Mouse (Mus musculus) heart, postnatal 0 days (tissue): ENCODE data around the gene Sco2. TPM values are rescaled to one million over a fixed set of nuclear protein-coding genes. Genes with fewer than 3 reads are reported as not detected.

Experiments
- ATAC-seq: fragments of 200-750 bp; cut with Nextera tagmentation; 2 replicates; pipeline ENCODE4 v1.8.0; 2017; ENCODE audit warnings: low read depth, moderate number of reproducible peaks, moderate library complexity; ENCODE audit not compliant: insufficient read depth
- DNase-seq: peaks from one replicate; pipeline ENCODE4 v3.0.0-alpha.2; 2016; ENCODE audit warnings: low spot score
- H3K27ac ChIP-seq: fragments of 300-500 bp; sonication (generic); 2 replicates; pipeline ENCODE4 v1.5.1; 2014; ENCODE audit warnings: low read depth, mild to moderate bottlenecking
- H3K27me3 ChIP-seq: fragments of 300-500 bp; sonication (generic); 2 replicates; pipeline ENCODE4 v1.6.1; 2014; ENCODE audit warnings: low read length, mixed read lengths; ENCODE audit not compliant: control insufficient read depth, insufficient read depth
- H3K36me3 ChIP-seq: fragments of 300-500 bp; sonication (generic); replicated peaks from 2 replicates; pipeline ENCODE4 v1.6.1; 2014; ENCODE audit warnings: low read length, mixed read lengths; ENCODE audit not compliant: control insufficient read depth, insufficient read depth
- H3K4me1 ChIP-seq: fragments of 300-500 bp; sonication (generic); 2 replicates; pipeline ENCODE4 v1.6.1; 2014; ENCODE audit warnings: antibody characterized with exemption; ENCODE audit not compliant: control insufficient read depth, insufficient read depth
- H3K4me2 ChIP-seq: fragments of 300-500 bp; sonication (generic); 2 replicates; pipeline ENCODE4 v1.6.1; 2014; ENCODE audit warnings: low read depth, mild to moderate bottlenecking, low read length, moderate library complexity
- H3K4me3 ChIP-seq: fragments of 300-500 bp; sonication (generic); 2 replicates; pipeline ENCODE4 v1.5.1; 2014; ENCODE audit warnings: low read depth, low read length
- H3K9ac ChIP-seq: fragments of 300-500 bp; sonication (generic); replicated peaks from 2 replicates; pipeline ENCODE4 v1.6.1; 2014; ENCODE audit warnings: low read depth, low read length, mixed read lengths
- H3K9me3 ChIP-seq: fragments of 300-500 bp; sonication (generic); replicated peaks from 2 replicates; pipeline ENCODE4 v1.6.1; 2016; ENCODE audit warnings: low read length; ENCODE audit not compliant: control insufficient read depth
- CTCF ChIP-seq: IDR thresholded peaks from 2 replicates; pipeline ENCODE4 v1.5.1; 2016; ENCODE audit warnings: antibody characterized with exemption, control low read depth, low read depth
- EP300 ChIP-seq: IDR thresholded peaks from 2 replicates; pipeline ENCODE4 v1.6.1; 2016; ENCODE audit warnings: antibody characterized with exemption, low read depth
- WGBS: fragments of 180-500 bp; shearing (Covaris S2); extraction: QIAGEN DNeasy Blood & Tissue Kit; methylation state at CpG from one replicate; pipeline ENCODE4 v1.1.7; 2014; 5-methylcytosine and 5-hydroxymethylcytosine counted together
- polyA plus RNA-seq: library from polyadenylated mRNA; unstranded; fragments of >200 nt; fragmentation: Nextera tagmentation; extraction: Ambion mirVana; gene quantifications from 2 replicates; pipeline ENCODE4 v1.2.1, GENCODE M21; 2015
- total RNA-seq: library from RNA; depleted of rRNA; stranded (reverse); fragments of >200 nt; gene quantifications from 2 replicates; pipeline ENCODE4 v1.2.3, GENCODE M21; 2014; ENCODE audit warnings: low replicate concordance

The Sco2 gene
- total and polyA plus RNA-seq, 2 experiments from 2014 or later = 9.4 to 30.6 TPM

DNA sequence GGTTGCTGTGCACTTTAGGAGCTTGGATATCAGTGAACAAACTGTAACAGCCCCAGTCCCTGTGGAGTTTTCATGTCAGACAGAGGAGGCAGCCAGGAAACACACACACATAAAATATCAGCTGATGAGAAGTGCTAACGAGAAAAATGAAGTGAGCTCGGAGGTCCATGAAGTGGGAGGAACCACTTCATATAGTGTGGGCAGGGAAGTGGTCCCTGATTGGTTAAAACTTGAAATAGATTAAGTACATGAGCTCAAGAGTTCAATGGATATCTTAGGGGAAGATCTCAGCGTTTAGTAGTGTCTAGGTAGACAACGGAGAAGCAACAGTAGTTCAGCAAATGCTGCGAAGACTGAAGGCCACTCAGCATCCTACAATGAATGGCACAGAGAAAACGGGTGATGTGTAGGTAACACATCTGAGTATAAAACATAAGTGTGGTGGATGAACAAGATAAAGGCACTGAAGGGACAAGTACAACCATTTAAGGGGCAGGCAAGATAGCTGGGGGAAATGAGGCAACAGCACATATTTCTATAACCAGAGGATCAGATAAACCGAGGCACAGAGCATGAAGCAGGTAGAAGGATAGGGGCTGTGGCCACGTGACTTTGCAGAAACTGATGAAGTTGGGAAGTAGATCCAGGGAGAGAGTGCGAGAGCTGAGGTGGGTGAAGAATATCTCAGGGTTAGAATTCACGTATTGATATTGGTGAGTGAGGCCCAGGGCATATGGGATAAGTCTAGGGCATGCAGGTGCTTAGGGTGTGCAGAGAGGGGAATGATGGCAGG lies 31.4 kb upstream of the Sco2 start:
- no peak overlapping the region for H3K4me3 ChIP-seq
- ATAC-seq (no peak), DNase-seq (no peak)
- no peaks in the 10 kb centered on the region for H3K4me1 ChIP-seq
- H3K36me3 ChIP-seq = no peaks in the 10 kb centered on the region
- no peaks in the 10 kb centered on the region for H3K27me3 ChIP-seq
- no peak overlapping the region for H3K27ac ChIP-seq
- no peak overlapping the region for H3K9ac ChIP-seq
- TF ChIP-seq EP300 = no peak
- no peak for TF ChIP-seq CTCF
- 75% methylated on average over 10 of the region's 10 CpGs for WGBS
- H3K9me3 ChIP-seq = peaks cover 23% of the 10 kb centered on the region
- no peak overlapping the region for H3K4me2 ChIP-seq

DNA sequence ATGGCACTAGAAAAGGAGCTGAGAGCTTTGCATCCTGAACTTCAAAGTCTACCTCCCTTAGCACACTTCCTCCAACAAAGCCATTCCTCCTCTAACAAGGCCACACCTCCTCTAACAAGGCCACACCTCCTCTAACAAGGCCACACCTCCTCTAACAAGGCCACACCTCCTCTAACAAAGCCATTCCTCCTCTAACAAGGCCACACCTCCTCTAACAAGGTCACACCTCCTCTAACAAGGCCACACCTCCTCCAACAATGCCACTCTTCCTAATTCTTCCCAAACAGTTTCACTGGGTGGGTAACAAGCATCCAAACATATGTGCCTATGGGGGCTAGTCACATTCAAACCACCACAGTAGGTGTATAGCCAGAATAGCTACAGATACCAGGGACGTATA lies 28.8 kb upstream of the Sco2 start:
- no peak for TF ChIP-seq CTCF
- no peak for TF ChIP-seq EP300
- Histone ChIP-seq H3K4me1 (no peaks in the 10 kb centered on the region), H3K9ac (no peak overlapping the region), H3K27ac (no peak overlapping the region), H3K36me3 (no peaks in the 10 kb centered on the region), H3K9me3 (peaks cover 13% of the 10 kb centered on the region; the same call in 1 of the 2 replicates), H3K4me2 (no peak overlapping the region), H3K27me3 (no peaks in the 10 kb centered on the region), H3K4me3 (no peak overlapping the region)
- DNase-seq (no peak), ATAC-seq (no peak)
- 78% methylated on average over 1 of the region's 1 CpGs for WGBS

DNA sequence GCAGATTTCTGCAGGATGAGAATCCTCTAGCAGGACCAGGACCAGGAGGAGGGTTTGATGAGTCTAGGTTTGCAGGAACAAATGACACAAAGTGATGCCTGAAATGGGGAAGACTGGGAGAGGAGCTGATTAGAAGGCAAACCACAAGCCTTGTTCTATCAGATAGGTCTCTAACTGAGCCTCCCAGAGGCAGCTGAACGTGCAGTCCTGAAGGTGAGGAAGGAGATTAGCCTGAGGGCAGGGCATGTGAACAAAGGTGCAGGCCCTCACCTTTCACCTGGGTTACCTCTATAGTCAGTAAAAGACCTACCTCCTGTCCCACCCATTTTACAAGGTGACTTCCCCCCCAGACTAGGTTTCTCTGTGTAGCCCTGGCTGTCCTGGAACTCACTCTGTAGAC lies 26.1 kb upstream of the Sco2 start:
- H3K27me3 ChIP-seq = no peaks in the 10 kb centered on the region
- no peak overlapping the region for H3K4me3 ChIP-seq
- no peak overlapping the region for H3K27ac ChIP-seq
- DNase-seq = no peak
- no peaks in the 10 kb centered on the region for H3K36me3 ChIP-seq
- TF ChIP-seq EP300 (no peak), CTCF (no peak)
- H3K9ac ChIP-seq = no peak overlapping the region
- 0 out of 2 replicates have a peak, but pooled peaks cover 3% of the 10 kb centered on the region for H3K9me3 ChIP-seq
- ATAC-seq = no peak
- no peak overlapping the region for H3K4me2 ChIP-seq
- H3K4me1 ChIP-seq = no peaks in the 10 kb centered on the region
- 80% methylated on average over 1 of the region's 1 CpGs for WGBS

DNA sequence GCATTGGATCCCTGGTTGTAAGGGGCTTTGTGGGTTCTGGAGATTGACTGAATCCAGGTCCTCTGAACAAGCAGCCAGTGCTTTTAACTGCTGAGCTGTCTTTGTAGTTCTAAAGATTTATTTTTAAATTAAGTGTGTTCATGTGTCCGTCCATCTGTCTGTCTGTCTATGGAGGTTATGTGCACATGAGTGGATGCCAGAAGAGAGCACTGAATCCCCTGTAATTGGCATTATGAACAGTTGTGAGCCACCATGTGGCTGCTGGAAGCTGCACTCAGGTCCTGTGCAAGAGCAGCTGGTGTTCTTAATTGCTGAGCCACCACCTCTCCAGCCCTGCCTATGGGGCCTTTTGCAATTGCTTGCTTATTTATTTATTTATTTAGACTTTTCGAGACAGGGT lies 24.5 kb upstream of the Sco2 start:
- no peak for DNase-seq
- WGBS = 76% methylated on average over 2 of the region's 2 CpGs
- TF ChIP-seq EP300 (no peak), CTCF (no peak)

DNA sequence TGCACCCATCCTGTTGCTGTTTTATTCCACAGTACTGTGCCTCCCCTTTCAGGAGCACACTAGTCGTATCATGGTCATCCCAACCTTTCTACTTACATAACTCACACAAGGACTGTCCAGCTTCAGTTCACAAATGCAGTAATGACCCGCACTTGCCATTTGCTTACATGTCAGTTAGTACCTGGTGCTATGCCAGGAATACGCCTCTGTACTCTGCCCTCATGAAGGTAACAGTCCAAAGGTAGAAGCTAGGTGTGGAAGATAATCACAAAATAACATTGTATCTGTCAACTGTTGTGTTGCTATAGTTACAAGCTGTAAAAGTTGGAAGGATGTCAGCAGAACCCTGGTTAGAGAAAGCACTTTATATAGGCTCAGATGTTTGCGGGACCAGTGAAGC lies 23.2 kb upstream of the Sco2 start:
- Histone ChIP-seq H3K27me3 (no peaks in the 10 kb centered on the region), H3K4me1 (no peaks in the 10 kb centered on the region), H3K4me2 (no peak overlapping the region), H3K27ac (no peak overlapping the region), H3K4me3 (no peak overlapping the region), H3K9me3 (no peaks in the 10 kb centered on the region), H3K36me3 (no peaks in the 10 kb centered on the region), H3K9ac (no peak overlapping the region)
- WGBS = 81% methylated on average over 4 of the region's 4 CpGs
- ATAC-seq (no peak), DNase-seq (no peak)
- TF ChIP-seq CTCF = no peak
- no peak for TF ChIP-seq EP300

More for the DNA sequence above, 24.5 kb upstream of the Sco2 start:
- Histone ChIP-seq H3K4me3 (no peak overlapping the region), H3K27me3 (no peaks in the 10 kb centered on the region), H3K36me3 (no peaks in the 10 kb centered on the region), H3K4me1 (no peaks in the 10 kb centered on the region), H3K9me3 (no peaks in the 10 kb centered on the region), H3K4me2 (no peak overlapping the region), H3K9ac (no peak overlapping the region), H3K27ac (no peak overlapping the region)
- no peak for ATAC-seq

DNA sequence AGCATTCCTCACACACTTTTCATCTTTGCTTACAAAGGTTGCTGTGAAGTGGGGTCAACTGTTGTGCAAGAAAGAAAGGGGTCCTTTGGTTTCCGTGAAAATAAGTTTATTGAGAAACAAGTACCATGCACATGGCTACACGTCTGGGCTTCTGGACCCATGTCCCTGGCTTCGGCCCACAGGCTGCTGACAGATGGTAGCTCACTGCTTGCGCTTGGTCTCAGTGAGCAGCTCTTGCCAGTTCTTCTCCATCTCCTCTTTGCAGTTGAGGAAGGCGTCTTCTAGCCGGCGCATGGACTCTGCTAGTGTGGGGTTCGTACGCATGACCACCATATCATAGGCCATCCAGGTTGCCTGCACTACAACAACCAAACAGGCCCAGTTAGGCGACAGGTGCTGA lies 16.4 kb upstream of the Sco2 start:
- Histone ChIP-seq H3K36me3 (no peaks in the 10 kb centered on the region), H3K9ac (no peak overlapping the region), H3K9me3 (no peaks in the 10 kb centered on the region), H3K27me3 (no peaks in the 10 kb centered on the region), H3K4me1 (no peaks in the 10 kb centered on the region), H3K27ac (no peak overlapping the region), H3K4me2 (no peak overlapping the region), H3K4me3 (no peak overlapping the region)
- WGBS = 89% methylated on average over 10 of the region's 10 CpGs
- no peak for DNase-seq
- no peak for ATAC-seq
- no peak for TF ChIP-seq CTCF
- TF ChIP-seq EP300 = no peak
